Mouse (Mus musculus): ENCODE measurements around the gene Ergic2.

DNA sequence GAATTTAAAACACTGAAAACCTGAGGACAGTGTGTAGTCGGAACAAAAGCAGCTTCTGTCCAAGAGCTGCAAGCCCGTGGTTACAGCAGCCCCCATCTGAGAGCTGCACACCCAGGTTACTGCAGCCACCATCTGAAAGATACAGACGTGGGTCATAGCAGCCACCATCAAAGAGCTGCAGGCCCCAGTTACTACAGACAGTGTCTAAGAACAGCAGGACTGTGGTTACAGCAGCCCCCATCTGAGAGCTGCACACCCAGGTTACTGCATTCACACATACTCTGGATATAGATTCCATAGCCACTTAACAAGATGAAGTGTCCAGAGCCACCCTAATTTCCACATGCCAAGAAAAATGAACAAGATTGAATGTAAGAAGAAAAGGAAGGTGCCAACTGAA is 15.4 kb upstream of the Ergic2 start:
- TF ChIP-seq CTCF (IDR thresholded peaks at IDR 0.05; ENCODE audit: low read depth) (no peak), EP300 (IDR thresholded peaks at IDR 0.05; ENCODE audit: low read depth) (no peak)
